Mouse (Mus musculus) cerebellum, postnatal 25 days (tissue): ENCODE measurements around the gene Ets1.

ENCODE experiments used
- DNase-seq, 2 experiments: peaks; one replicate each; pipeline ENCODE4 v3.0.0; 2021; ENCODE audit warnings: mixed read lengths in 2 of 2

Ets1 gene

DNA sequence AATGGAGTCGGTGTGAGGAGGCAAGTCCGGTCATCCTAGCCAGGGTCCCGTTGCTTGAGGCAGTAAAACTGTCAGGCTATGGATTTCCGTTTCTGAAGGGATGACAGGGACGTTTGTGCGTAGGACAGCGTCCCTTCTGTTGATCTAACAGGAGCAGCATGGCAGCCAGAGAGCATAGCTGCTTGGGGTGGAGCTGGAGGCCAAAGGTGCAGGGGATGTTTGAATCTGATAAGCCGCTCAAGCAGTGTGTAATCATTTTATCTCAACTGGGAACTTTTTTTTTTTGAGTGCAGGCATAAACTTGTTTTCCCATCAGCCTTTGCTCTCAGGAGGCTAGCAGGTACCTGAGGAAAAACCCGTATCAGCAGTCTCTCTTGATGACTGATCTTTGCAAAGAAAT, 95.8 kb downstream of the Ets1 start:
- no peak for DNase-seq

DNA sequence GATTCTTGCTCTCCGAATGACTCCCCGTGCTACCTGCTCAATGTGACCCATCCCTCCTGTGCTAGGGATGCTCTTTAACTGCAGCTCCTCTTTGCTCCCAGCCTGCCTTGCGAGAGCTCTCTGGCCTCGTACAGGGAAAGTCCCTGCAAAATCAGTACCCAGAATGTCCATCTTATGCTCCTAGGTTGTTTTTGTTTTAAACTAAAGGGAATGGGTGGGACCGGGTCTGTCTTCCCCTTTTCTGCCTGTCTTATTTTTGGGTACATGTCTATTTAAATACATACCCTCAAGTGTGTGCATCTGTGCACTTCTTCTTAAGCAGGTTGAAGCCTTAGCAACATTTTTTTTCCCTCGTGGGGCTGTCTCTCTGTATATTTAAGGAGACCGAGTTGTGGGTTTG, 99.0 kb downstream of the Ets1 start:
- DNase-seq = no peak

DNA sequence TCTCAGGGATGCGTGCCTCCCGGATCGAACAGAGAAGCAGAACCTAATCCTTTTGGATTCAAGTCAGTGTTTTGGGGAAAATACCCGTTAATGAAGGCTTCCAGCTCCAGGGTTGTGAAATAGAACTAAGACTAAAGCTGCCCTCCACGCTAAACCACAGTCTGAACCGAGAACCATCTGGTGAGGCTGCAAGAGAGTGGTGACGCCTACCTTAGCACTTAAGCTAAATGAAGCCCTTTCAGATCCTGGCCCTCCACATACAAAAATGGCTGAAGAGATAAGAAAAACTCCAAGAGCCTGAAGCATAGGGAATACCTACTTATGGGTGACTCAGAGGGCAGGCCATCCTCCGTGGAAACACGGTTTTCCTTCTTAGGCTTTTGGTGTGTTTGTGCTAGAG, 100.0 kb downstream of the Ets1 start:
- no peak for DNase-seq

DNA sequence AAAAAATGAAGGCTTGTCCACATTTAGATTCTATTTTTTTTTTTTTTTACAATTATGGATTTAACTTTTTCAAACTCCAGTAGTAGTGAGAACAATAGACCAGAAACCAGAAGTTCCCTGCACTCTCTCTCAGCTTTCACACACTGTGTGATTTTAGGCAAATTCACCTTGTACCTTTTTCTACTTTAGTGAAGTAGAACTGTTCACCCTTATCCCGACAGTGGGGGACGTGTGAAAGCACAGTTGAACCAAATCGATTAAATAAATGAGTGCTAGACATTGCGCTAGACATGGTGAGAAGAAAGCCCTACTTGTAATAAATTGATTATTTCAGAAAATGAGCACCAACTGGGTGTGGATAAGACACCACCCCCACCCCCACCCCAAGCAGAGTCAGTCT, 104.0 kb downstream of the Ets1 start:
- DNase-seq = no peak

DNA sequence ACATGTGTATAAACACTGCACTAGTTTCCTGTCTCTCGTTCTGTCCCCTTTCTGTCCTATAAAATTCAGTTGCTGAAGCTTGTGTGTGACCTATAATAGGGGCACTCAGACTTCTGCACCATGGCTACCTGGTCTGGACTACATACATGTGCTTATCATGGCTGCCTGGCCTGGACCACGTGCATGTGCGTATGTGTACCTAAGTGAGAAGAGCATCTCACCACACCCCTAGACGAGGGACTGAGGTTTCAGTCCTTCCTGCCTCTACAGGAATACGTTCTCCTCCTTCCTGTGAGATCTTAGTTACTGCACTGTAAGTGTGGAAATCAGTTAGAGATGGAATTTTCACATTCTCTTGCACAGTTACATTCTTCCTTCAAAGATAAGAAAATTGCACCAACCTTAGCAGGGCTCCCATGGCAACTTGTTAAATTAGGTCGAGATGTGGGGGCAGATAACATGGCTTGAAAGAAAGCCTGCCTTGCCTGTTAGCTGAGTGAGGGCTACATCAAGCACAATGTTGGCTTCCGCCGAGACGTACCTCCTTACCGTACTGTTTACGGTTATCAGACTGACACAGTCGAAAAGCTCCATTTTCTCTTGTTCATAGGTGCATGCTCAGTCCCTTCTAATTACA, 104.8 kb downstream of the Ets1 start:
- no peak for DNase-seq

DNA sequence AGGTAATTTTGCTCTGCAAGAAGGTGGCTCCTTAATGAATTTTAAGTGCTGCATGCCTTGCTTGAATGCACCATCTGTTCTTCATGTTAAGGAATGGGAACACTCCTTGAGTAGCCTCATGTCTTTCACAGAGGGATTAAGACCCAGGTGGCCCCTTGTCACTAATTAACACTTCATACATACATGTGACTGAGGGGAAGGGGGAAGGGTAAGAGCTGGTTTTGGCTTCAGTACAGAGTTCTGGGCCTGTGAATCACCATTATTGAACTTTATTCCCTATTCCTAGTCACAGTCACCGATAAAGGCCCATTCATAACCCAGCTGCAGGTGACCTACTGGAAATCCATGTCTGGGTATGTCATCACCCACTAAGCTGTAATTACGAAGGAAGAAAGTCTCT, 105.7 kb downstream of the Ets1 start:
- DNase-seq = no peak

DNA sequence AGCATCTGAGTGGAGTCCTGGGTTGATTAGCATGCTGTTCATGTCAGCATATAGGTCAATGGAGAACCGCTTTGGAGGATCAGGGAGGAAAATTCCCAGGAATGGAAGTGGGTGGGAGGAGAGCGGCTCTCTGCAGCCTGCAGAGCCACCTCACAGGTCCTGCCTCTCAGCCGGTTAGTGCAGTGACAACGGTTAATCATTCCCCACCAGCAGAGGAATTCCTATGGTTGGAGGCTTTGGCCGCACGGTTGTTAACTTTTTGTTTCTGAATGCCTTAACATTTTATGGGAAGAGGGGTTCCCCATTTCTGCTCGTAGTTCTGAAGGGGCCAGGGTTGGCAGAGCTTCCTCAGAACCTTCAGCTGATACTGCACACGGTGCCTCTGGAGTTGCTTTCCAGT, 107.1 kb downstream of the Ets1 start:
- DNase-seq = no peak

DNA sequence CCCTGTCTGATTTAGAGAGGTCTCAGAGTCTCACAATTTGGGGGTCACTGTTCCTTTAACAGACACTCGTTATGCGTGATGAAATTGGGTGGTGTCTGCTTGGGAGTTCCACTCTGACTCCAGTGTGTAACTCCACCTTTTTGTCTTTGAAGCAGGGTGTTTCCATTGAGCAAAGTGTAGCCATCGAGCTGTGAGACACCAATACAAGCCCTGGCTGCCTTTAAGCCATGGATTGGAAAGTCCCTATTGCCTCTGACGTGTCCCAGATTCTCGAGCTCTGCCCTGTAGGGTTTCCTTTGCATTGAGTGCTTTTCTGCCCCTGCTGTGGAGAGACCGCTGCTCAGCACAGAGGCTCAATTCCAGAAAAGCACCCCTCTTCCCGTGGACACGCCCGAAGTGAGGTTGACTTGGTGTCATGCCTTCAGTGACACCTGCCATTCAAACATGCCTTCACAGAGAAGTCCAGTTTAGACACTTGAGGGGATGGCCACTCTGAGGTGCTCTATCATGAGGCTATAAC, 107.7 kb downstream of the Ets1 start:
- no peak for DNase-seq

DNA sequence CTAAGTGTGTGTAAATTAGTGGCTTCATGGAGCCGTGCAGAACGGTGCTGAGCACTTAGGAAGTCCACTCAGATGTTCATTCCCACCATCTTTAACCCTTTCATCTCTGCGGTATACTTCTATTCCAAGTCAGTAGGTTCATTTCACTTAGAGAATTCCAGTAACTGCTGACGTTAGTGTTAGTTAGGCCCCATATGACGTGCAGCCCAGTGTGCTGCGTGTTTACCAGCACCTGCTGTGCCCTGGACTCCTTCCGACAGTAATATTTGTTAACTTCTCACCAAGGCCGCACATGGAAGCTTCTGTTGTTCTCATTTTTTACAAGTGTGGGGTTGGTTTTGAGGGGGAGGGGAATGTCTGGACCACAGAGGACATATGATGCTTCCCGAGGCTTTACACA, 108.3 kb downstream of the Ets1 start:
- DNase-seq = no peak

DNA sequence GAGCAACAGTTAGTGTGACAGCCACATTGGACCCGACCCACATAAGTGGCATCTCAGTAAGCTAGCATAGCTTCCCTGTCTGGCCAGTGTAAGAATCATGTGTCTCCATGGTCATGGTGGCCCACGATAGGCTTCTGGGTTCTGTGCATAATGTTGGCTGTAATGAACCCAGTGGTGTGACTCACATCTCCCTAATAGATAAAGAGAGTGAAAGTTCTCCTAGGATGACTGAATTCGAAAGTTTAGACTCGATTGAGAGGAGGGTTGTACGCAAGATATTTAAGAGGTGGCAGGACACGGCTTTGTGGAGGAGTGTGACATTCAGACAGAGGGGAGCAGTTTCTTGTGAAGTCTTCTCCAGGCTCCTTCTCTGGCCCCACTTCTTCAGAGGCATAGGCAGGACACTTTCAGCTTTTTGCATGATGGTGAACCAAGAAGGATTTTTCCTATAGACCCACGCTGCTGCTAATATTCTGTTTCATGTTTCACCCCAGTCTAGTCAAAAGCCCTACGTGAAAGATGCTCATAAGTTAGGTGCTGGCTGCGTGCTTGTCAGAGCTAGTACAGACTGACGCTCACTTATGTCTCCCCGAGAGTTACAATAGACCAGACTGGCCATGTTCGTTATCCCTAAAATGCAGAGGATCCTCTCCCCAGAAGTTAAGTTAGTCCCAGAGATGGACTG, 109.2 kb downstream of the Ets1 start:
- no peak for DNase-seq

DNA sequence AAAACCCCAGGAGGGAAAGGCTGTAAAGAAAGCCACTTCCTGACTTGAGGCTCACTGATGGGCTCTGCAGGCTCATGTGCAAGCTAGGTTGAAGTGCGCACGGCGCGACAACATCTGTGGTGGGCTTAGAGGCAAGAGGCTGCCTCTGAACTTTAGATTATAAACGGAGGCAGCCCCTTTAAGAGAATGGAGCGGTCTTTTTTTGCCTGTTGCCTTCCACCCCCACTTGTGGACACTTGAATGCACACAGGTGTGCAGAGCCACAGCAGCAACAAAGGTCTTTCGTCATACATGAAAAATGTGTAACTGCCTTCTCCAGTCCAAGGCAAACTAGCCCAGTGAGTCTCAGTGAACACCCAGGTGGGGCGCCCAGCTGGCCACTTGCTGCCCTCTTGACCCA, 110.0 kb downstream of the Ets1 start:
- no peak for DNase-seq

DNA sequence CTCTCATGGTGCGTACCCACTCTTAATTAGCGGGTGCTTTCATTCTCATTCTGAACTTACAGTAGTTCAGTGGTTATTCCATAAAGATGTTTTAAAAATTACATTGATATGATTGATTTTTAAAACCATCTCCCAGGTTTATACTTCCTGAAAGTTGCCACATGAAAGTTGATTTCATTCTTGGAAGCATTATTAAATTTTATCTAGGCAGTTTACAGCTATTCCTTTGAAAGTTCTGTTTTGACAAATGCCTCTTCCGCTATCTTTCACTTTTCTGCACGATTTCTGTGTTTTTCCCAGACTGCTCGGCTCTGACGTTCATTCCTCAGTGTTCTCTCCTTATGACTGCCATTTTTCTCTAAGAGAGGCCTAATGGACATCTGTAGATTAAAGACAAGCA, 110.6 kb downstream of the Ets1 start:
- no peak for DNase-seq

DNA sequence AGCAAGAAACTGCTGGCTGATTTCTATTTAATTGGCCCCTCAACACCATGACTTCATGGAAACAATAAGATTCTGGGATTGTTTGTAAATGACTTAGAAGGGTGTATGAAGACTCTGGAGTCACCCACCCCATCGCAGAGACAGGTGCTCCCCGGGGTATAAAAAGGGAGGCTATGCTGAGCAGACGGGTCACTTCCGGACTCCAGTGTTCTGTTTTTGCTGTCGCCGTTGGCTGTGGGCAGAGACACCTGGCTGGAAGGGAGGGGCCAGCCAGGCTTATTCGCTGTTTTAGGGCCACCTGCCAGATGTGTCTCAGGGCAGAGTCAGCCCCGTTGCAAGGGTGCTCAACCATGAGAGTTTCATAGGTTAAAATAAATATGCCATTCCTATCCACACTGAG, 111.6 kb downstream of the Ets1 start:
- no peak for DNase-seq

DNA sequence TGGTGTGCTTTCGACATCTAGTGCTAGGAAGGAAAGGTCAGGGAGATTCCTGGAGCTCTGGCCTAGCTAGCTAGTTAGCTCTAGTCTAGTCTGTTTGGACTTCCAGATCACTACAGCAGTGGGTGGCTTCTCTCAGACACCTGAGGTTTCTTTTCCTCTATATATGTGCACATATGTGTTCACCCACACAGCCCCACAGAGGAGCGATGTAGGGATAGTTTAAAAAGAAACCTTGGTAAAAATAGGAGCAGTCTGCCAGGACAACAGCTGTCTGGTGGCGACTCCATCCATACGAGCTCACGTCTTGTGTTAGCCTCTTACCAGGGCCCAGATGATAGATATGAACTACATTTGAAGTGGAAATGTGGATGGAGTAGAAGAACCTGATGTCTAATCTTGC, 112.5 kb downstream of the Ets1 start:
- no peak for DNase-seq

DNA sequence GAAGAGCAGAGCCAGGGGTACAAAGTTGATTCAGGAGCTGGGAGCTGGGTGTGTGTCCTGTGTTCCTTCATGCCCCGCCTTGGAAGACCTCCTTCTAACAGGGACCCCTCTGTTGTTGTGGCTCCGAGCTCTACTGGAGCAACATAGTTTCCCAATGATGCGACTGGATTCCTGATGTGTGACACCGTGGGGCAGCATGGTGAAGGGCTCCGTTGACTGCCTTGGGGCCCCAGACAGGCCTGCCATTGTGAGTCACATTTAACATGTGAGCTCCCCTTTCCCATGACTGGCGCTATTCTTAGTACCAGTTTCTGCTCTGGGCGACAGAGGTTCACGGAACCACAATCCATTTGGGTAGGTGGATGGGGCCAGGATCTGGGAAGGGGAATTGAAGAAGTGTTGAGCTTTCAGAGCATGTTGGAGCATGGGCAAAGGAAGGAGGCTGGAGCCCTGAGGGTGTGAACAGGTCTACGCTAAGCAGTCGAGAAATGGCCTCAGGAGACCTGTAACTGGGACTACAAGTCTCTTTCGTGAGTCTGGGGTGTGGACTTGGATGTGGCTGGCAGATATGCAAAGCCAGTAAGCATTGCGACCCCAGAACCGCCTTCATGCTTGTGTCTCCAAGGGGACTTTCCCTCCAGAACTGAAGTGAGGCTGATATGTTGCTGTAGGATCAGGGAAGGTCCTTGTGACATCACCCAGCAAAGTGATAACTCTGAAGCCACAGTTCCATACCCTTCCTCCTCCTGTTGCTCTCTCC, 113.9 kb downstream of the Ets1 start:
- no peak for DNase-seq

DNA sequence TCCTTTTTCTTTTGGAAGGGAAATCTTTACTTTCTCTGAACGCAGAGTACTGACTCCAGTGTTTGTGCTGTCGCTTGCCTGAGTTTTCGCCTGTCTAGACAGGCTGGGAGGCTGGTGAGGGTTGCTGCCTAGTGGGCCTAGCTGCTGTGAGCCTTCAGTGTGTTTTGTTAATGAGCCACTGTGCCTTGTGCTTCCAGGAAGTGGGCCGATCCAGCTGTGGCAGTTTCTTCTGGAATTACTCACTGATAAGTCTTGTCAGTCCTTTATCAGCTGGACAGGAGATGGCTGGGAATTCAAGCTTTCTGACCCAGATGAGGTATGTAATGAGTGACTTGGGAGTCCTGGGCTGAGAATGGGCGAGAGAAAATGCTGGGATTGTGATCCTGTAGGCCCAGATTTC, 116.6 kb downstream of the Ets1 start:
- no peak for DNase-seq

DNA sequence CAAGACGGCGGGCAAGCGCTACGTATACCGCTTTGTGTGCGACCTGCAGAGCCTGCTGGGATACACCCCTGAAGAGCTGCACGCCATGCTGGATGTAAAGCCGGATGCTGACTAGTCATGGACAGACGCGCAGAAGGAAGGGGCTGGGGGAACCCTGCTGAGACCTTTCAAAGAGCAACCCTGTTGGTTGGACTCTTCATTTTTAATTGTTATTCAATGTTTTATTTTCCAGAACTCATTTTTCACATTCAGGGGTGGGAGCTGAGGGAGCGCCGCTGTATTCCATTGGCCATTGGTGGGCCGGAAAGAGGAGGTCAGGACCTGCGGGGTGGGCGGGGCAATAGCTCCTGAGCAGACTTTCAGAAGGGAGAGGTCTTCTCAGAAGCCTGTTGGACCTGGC, 118.3 kb downstream of the Ets1 start:
- no peak for DNase-seq

DNA sequence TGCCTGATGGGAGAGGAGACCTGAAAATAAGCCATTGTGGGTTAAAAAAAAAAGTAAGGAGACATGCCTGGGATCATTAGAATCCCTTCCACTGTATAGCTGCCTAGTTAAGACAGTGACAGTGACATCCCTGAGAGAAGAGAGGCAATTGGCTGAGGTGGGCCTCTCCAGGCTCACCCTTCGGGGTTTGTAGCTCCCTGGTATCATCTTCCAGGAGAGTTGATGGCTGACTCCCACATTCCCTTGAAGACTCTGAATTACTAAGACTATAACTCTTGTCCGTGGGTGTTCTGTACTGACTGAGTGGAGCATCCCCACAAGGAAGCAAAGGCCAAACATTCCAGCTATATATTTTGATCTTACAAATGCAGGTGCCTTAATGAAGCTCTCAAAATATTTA, 120.0 kb downstream of the Ets1 start:
- DNase-seq = no peak

DNA sequence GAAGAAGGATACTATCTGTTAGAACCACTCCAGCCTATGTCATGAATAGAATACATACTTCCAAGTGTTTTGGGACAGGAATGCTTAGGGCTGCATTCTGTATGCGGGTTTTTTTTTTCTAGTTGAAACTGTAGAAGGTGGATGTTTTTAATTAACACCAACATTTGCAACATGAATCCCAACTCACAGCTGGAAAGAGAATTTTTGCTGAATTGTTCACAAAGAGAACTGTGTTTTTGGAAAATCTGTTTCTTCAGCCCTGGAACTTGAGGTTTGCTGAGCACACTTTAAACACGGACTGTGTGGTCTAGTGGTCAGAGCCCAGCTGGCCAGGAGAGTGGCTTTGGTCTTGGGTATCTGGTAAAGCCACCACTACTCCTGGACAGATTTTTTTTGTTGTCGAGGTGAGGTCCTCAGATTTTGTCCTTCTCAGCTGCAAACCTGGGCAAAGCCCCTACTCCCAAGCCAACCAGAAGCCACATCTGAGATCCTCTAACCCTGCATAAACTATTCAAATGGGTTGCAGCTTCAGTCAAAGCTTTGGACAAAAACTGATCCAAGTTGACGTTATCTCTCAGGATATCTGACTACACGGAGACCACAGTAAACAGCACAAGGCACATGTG, 122.4 kb downstream of the Ets1 start:
- no peak for DNase-seq

DNA sequence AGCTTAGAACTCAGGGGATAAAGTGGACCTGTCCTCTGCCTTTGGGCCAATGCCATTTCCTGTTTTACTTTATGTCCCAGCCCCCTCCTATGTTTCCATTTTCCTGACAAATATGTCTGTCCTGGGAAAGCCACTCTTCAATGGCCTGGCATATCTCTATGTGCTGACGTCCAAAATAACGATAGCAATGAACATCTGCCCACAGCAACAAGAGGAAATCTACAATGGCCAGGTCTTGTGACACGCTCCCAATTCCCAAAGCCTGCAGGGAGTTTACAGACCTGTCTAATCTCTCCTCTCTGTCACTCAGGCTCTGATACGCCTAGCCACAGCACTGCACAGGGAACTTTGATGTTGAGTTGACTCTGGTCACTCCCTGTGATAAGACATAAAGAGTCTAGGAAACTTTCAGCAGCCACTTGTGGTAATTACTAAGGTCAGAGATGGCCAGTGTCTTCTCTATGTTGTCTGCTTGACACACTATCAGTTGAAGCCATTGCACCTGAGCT, 124.7 kb downstream of the Ets1 start:
- no peak for DNase-seq

DNA sequence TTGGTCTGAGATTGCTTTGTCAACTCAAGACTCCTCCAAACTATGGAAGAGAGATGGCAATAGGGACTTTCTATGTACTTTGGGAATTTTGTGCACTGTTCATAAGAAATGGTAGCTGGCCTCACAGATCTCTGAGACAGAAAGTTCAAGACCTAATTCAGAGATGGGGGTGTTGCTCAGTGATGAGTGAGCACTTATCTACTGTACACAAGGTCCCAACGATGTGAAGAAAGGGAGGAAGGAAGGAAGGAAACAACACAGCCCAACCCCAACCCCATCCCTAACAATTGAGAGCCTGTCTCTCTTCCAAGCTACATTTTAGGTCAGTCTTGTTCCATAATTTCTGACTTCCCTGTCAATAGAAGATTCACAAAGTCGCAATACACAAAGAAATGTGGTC, 125.3 kb downstream of the Ets1 start:
- no peak for DNase-seq

DNA sequence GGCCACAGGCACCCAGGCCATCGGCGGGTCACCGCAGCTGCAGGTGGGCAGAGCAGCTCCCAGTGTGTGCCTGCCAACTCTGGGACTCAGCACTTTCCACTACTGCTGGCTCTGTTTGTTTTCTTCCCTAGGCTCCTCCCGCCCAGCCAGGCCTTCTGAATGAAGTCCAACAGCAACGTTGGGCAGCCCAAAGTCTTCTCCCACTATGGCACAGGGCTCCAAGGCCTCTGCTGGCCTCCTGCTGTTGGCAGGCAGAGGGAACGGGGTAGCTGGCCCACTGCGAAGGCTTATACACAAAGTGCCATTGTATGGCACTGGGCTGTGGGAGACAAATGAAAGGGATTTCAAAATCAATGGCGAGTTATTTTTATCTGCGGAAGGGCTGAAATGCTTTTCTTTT, 128.4 kb downstream of the Ets1 start:
- peak in 1 of 2 experiments; percentile 11 for DNase-seq

DNA sequence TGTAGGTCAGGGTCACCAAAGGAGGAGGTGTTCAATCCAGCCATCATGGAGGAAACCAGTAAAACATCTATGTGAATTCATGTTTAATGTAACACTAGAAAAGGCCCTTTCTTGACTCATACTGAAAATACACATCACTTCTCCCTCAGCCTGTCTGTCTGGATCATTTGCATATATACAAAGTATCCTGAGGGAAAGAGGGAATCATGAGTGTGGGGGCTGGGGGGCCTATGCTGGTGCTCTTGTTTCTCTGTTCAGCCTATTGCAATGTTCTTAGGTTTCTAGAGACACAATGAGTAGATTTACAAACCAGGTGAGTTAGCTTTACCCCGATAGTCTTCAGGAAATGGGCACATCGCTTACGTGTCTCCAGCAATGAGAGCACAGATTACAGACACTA, 129.1 kb downstream of the Ets1 start:
- no peak for DNase-seq
